Mouse (Mus musculus): ENCODE measurements around the gene Mbd3. TPM values are rescaled to one million over a fixed set of nuclear protein-coding genes. Genes with fewer than 3 reads are reported as not detected.
A peak's percentile ranks its signal among the peaks of the same experiment; 100 is the strongest.
"Not testable (repeated sequence)": the region's sequence is repeated elsewhere in the genome, so short reads cannot be mapped to it uniquely, and the experiment has no call there.

Gene Mbd3
- total RNA-seq, 4 experiments from 2014 or later, result 147 to 161 (median 156) TPM

DNA sequence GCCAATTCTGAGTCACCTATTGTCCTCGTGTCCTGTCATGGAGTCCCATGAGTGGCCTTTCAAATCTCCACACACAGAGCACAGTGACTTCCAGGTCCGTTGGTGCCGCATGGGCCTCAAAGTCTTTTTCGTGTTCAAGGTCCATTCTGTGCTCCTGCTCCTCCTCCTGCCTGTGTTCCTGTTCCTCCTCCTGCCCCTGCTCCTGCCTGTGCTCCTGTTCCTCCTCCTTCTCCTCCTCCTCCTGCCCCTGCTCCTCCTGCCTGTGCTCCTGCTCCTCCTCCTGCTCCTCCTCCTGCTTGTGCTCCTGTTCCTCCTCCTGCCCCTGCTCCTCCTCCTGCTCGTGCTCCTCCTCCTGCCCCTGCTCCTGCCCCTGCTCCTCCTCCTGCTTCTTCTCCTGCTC is 31.4 kb downstream of the Mbd3 start:
- DNase-seq, result no peak

DNA sequence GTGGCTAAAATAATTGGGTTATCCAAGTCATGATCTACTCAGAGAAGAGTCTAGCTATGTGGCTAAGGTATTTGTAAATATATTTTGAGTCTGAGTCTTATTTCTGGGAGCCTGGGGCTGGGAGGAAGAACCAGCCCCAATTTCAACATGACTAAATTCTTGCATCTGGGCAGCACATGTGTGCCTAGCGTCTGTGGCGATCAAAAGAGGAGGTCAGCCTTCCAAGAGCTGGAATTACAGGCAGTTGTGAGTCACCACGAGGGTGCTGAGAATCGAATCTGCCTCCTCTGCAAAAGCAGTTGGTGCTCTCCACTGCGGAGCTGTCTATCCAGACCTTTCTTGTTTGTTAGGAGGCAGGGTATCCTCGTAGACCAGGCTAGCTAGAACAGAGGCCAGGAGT is 33.6 kb downstream of the Mbd3 start:
- DNase-seq, result no peak

DNA sequence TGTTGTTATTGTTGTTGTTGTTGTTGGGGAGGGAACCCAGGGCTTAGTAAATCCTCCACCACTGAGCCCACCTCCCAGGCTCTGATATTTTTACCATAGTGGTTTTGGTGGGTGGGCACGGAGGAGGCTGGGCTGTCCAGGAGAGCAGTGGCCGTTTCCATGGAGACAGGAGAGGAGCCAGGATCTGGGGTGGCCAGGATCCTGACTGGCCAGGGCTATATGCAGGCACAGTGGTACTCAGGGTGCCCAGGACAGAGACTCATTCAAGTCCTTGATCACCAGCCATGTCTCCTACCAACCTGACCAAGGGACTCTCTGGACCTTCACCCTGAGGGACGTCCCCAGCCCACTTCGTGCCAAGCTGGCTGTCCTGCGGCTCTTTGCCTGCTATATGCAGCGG is 35.6 kb downstream of the Mbd3 start:
- no peak for DNase-seq

DNA sequence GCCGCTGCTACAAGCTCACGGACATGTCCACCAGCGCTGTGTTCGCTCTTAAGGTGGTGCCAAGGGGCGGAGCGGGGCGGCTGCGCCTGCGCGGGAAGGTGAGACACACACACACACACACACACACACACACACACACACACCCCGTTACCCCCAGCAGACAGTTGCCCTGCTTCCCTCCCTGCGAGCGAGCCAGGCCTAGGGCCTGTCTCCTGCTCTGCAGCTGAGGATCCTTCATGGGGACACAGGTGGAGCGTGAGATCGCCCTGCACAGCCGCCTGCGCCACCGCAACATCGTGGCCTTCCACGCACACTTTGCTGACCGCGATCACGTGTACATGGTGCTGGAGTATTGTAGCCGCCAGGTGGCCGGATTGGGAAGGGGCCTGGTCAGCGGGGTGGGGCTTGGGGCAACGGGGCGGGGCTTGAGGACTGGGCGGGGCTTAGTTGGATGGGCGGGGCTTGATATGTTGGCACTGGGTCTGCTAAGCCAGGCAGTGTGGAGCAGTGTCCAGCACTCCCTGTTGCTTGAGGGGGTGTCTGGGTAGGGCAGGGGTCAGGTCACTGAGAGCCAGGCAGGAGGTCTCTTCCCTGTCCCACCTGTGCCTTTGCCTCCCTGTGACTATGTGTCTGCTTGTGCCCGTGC is 41.2 kb downstream of the Mbd3 start:
- DNase-seq, result no peak

DNA sequence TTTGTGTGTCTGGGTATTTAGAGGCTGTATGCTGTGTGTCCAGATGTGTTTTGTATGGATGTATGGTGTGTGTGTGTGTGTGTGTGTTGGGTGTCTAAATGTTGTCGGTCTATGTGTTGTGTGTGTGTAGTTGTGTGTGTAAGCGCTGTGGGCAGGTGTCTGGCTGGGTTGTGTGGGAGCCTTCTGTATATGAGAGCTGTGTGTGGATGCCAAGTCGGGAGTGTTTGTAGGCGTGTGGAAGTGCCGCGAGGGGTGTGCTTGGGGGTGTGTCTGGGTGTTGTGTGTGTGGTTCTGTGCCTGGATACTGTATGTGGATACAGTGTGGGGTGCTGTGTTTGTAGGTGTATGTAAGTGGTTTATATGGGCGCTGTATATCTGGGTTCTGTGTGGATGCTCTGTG is 42.0 kb downstream of the Mbd3 start:
- no peak for DNase-seq

DNA sequence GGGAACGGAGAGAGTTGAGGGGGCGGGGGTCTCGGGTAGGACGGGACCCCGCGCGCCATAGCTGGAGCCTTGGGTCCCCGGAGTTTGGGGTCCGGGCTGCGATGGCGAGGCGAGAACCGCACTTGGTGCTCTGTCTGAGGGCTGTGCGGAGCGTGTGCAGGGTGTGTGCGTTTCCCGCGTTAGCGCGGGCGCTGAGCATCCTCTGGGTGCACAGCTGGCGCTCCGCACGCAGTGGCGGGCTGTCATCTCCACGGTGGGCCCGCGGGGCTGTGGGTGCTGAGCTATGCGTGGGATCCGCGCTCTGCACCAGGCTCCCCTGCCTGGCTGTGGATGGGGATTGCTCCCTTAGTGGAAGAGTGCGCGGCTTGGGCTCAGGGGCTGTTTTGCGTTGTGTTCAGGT is 42.6 kb downstream of the Mbd3 start:
- no peak for DNase-seq

DNA sequence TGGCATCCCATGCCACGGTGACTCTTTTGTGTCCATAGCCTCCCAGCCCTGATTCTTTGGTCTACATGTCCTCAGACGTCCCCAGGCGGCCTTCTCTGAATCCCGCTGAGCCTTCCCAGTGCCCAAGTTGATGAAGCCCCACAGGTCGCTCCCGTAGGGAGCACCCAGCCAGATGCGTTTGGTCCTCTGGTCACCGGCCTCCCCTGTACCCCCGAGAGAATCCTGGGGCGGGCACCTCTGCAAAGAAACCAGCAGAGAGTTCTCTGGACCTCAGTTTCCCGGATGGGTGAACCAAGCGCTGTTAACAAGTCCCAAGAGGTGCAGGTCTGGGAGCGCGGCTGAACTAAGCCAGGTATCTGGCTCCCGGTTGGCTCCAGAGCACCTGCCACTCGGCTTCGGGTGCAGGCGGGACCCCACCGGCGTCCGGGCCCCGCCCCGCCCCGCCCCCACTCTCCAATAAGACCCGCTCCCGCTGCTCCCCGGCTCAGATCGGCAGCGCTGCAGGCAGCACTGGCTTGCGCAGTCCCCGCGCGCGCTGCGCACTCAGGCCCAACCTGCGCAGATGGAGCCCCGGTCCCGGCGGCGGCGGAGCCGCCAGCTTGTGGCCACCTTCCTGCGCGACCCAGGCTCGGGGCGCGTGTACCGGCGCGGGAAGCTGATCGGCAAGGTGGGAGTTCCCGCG is 43.2 kb downstream of the Mbd3 start, which contains the start of gene Plk5:
TSS of gene Plk5 (plus strand) at position 459 of the 682 bp plus-strand sequence.
- no peak for DNase-seq

DNA sequence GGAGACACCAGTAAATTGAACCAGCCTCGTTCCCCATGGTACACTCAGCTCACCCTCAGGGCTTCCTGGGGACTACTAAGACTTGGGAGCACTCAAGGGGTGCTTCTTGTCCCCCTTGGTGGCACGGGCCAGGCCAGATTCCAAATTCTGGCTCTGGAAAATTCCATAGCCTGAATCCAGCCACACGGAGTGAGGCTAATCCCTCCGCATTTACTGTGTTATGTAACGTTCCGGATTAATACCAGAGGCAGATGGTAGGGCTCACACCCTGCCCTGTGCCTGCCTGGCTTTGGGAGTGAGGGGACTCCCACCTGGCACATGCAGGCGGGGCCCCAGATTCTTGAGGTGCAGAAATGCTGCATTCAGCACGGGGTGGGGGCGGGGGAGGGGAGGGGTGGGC is 43.9 kb downstream of the Mbd3 start:
- DNase-seq, result no peak

DNA sequence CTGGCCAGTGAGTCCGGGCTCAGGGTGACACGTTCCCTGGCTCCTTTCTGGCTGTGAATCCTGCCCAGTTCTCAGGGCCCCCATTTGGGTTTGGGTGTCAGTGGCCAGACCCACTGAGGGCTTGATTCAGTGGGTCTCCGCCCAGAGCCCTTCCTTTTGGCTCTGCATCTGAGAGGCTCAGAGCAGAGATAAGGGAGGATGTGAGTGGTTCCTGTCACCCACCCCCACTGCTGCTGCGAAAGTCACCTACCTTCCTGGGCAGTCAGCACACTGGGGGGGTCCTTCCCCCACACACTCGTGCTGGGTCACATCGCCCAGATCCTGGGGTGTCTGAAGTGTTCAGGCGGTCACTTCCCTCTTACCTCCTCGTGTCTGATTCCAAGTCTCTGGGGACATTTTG is 46.6 kb downstream of the Mbd3 start:
- no peak for DNase-seq

DNA sequence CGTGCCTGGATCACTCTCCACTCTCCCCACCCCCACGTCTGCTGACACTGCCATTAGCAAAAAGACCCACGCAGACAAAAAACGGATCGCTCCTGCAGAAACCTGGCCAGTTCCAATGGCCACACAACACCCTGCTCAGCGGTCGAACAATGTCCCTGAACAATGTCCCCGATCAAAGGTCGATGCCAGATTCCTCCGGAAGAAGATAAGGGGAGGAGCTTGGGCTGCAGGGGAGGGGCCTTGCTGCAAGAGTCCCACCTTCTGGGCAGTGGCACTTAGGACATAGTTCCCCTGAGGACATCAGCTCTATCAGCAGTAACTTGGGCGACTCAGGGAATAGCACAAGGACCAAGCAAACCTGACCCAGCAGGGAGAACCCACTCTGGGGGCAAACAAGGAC is 47.5 kb downstream of the Mbd3 start:
- DNase-seq, result no peak

DNA sequence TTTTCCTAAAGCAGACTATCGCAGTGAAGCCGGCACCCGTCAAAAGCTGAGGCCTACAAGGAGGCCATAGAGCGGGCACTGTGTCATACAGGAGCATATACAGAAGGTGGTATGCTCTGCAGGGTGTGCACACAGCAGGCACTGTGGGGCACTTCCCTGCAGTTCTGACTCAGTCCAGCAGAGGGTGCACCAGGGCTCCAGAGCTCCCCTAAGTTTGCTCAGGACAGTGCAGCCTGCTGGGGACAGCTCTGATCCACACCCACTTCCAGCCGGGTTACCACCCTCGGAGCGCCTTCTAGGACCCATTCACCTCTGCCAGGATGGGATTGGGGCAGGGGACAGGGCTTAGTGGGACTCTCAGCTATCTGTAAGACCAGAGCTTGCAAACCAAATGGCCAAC is 49.1 kb downstream of the Mbd3 start:
- peak; percentile 62 for DNase-seq

DNA sequence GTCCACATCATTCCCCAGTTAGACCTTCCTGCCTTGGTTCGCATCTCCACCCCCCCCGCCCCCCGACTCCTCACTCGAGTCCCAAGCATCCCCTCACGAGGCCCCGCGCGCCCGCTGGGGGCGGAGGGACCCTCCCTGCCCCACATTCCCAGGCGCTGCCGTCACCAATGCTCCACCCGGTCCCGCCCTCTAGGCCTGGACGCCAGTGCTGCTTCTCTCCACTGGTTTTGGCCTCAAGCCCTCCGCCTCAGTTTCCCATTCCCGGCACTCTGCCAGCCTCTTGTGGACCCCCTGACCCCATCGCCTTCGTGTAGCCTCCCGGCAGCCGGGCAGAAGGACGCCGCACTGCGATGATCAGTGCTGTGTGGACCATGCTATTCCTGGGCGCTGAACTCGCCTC is 50.4 kb downstream of the Mbd3 start:
- no peak for DNase-seq

DNA sequence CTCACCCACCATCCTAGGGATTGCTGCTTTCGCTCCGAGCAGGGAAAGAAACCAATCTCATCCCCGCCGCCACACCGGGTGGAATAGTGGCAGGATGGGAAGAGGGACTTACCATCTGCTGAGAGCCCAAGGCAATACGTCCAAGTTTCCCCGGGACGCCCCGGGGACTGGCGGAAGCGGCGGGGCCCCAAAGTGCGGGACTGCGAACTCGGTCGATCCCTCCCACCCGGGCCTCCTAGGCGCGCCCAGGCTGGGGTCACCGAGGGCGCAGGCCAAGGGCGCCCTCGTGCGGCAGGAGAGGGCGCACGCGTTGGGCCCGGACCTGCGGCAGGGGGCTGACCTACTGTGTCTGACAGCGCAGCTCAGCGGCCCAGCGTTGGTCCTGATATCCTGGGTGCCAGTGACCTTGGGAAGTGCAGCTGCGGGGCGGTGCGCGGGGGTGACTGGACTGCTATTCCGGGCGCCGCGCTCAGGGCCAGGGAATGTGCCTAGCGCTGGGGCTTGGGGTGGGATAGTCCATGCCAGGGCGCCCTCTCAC is 51.0 kb downstream of the Mbd3 start, which contains the start of gene Adamtsl5:
TSS of gene Adamtsl5 (minus strand) at position 169 of the 538 bp plus-strand sequence.
- no peak for DNase-seq

DNA sequence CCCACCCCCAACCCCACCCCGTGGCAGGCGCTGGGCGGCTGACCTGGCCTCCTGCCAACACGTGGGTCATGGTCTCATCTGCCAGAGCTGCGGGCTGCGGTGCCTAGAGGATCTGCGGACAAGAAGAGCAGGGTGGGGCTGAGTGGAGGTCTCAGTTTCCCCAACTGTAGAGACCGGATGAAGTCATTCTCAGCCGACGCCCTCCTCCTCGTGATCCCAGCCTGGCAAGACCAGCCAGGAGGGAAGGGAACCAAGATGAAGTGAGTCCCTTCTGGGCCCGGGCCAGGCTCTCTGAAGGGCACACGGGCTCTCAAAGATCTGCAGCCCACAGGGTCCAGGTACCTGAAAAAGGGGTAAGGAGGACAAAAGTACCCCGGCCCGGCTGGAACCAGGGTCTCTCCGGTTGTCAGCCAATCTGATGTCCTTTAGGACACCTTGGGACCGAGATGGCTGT is 51.8 kb downstream of the Mbd3 start:
- no peak for DNase-seq

DNA sequence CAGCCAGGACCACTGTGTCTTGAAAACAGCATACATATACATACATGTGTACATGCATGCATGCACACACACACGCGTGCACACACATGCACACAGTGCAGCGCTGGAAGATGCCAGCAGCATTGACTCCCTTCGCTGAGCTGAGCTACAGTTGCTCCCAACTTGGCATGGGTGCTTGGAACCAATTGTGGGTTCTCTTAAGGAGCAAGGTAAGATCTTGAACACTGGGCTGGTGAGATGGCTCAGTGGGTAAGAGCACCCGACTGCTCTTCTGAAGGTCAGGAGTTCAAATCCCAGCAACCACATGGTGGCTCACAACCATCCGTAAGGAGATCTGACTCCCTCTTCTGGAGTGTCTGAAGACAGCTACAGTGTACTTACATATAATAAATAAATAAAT is 53.4 kb downstream of the Mbd3 start:
- not testable (repeated sequence) for DNase-seq

DNA sequence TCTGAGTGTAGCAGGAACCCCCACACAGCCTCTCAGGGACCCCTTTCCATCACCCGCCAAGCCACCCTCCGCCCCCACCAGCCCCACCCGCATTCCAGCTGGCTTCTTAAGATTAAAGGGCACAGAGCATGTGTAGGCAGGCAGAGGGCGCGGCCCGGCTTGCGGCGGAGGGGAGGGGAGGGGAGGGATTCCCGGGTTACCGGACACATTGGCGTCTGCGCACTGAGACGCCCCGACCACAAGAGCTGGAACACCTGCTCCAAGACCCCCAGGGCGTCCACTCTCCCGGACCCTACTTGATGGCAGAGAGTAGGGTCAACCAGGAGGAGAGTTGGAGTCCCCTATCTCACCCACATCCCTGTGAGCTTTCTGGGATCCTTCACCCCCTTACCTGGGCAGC is 54.2 kb downstream of the Mbd3 start:
- no peak for DNase-seq

DNA sequence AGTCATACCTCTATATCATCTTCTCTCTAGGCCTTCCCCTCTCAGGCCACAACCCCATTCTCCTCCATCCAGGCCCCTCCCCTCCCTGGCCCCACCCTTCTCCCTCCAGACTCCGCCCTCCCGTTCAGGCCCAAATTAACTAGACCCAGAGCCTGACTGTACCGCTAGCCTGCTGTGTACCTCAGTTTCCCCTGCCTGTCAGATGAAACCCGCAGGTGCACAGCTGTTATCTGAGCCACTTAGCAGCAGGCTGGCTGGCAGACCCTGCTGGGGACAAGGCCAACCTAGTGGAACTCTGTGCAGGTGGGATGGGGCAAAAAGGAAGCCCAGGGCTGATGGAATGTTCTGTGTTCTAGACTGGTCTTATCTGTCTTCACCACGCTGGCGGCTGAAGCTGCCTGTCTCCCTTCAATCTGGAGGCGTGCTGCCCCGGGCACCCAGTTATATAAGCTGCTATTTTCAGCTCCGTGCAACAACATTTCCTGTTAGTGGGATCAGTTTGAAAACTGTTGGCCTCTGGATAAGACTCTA is 55.2 kb downstream of the Mbd3 start:
- no peak for DNase-seq

DNA sequence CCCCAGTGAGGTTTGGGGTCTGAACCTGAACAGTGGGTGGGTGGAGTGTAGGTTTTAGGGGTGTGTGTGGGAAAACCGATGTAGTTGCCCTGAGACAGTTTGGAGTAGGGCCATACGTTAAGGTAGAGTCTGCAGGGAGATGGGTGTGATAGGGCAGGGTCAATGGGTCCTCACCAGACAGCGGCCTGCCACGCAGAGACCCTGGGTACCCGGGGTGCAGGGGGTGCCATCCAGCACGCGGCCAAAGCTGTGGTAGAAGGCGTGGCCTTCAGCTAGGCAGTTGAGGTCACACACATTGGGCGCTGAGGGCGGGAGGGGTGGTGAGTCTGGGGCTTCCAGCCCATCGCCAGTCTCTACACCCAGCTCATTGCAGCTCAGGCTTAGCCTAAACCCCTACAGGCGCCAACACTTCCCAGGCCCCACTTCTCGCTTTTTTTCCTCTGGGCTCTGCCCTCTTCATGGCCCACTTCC is 55.9 kb downstream of the Mbd3 start:
- DNase-seq, result no peak

DNA sequence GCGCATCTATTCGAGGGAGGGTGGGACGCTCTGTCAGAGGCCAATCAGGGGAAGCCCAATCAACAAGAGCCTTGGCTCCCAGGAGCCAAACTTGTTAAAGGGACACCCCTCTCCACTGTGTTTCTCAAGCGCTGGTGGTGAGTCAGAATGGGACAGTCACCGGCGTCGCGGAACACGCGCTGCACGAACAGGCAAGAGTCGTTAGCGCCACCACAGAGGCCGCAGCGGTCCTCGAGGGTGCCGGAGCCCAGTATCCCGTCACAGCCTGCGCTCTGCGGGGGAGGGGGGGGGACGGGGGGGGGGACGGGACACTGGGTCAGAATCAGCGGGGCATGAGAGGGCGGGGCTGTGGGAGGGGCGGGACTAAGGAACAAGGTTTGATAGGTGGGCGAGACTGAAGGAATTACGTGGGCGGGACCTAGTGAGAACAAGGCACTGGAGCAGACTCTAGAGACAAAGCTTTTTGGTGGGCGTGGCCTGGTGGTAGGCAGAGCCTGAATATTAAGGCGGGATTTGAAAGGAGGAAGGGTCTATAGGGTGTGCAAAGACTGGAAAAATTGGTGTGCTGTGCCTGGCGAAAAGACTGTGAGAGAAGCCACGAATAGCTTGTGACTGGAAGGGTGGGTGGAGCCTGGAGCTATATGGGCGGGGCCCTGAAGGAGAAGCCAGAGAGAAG is 56.5 kb downstream of the Mbd3 start:
- DNase-seq, result peak; percentile 54

All from adrenal gland, adult 8-10 months (tissue).